In genomic region chr2:70742588-70742987, GRCm38 (mm10) we compare ENCODE assay signal across 23 mouse cellular contexts.
A peak's percentile ranks its signal among the peaks of the same experiment; 100 is the strongest.
DNase-seq lines count a peak whose midpoint lies in the region; ATAC-seq and TF ChIP-seq lines count a peak whose summit lies in the region.
"Had no signal": no experiment of that assay in that cellular context is flagged by ENCODE, and none has a peak within 500 bp of the region (broad histone marks: within the 10 kb centered on the region; RNA-seq: fewer than 3 reads in every experiment).

No protein-coding gene starts in this region.

- ATAC-seq in forebrain, embryonic 14.5 days: no peak
- peak; percentile 96 for ATAC-seq in granulocyte monocyte progenitor cell, adult 5-6 weeks (replicated peaks; ENCODE audit: poor library complexity, severe bottlenecking)
- ATAC-seq: hindbrain, embryonic 16.5 days; inflammation-experienced regulatory T-cells, adult 6 months; intestine, postnatal 0 days had no signal

- dilution Hi-C loops in CH12.LX (cut with MboI; ENCODE audit: extremely low pct_ligation_motif_present, extremely low pct_unique_long_range_greater_than_20kb, low sequenced_read_pairs): no loop called here

- peak overlapping the region; percentile 58 for H3K27ac ChIP-seq in forebrain, embryonic 10.5 days
- H3K27ac ChIP-seq in forebrain, embryonic 14.5 days (ENCODE audit: low read depth, low read length): no peak overlapping the region
- no peak overlapping the region for H3K27ac ChIP-seq in CH12.LX (ENCODE audit: insufficient read depth, low read depth)
- H3K27ac ChIP-seq: embryonic facial prominence, embryonic 15.5 days; gastrocnemius, adult 2 months; hindbrain, embryonic 12.5 days had no signal

- H3K4me2 ChIP-seq in forebrain, embryonic 14.5 days (ENCODE audit: low read length): no peak overlapping the region
- H3K4me2 ChIP-seq in CH12.LX (ENCODE audit: insufficient read depth, low read depth, poor library complexity, severe bottlenecking): no peak overlapping the region
- H3K4me2 ChIP-seq: embryonic facial prominence, embryonic 15.5 days; hindbrain, embryonic 12.5 days had no signal

- TF ChIP-seq RAD21 in CH12.LX (IDR thresholded peaks at IDR 0.05; ENCODE audit: low read depth, low read length): no peak

- no peak overlapping the region for H3K4me3 ChIP-seq in forebrain, embryonic 10.5 days
- no peak overlapping the region for H3K4me3 ChIP-seq in forebrain, embryonic 14.5 days (ENCODE audit: low read depth, low read length)
- no peak overlapping the region for H3K4me3 ChIP-seq in CH12.LX (replicated peaks in 1 of 3; ENCODE audit: low read depth in 2 of 3, low read length in 2 of 3, poor library complexity in 1 of 3)
- H3K4me3 ChIP-seq: embryonic facial prominence, embryonic 15.5 days; erythroblast, embryonic 14.5 days; gastrocnemius, adult 2 months; hindbrain, embryonic 12.5 days had no signal

- DNase-seq in forebrain, embryonic 10.5 days (ENCODE audit: extremely low spot score, low spot score): no peak
- DNase-seq in forebrain, embryonic 14.5 days (ENCODE audit: low spot score): no peak
- DNase-seq in CH12.LX (ENCODE audit: extremely low read depth): peak; percentile 33
- no peak for DNase-seq in cerebellum, postnatal 36 days
- no peak for DNase-seq in retina, embryonic 14.5 days (ENCODE audit: low spot score)
- no peak for DNase-seq in adrenal gland, adult (ENCODE audit: inconsistent age in 2 of 2, low spot score in 1 of 2)
- DNase-seq: adrenal gland, adult 2 months; adrenal gland, postnatal 25 days; cerebellum, adult 18-20 months; cerebellum, adult 9-11 months; embryo, embryonic 11 days; gastrocnemius, adult 2 months; gastrocnemius, postnatal 25 days; heart, adult 11 months; heart, postnatal 10 days; heart, postnatal 4 days had no signal

- peaks cover 10% of the 10 kb centered on the region for H3K4me1 ChIP-seq in forebrain, embryonic 10.5 days
- no peaks in the 10 kb centered on the region; the same call in 1 of the 2 replicates for H3K4me1 ChIP-seq in forebrain, embryonic 14.5 days (ENCODE audit: control insufficient read depth, insufficient read depth, low read length)
- H3K4me1 ChIP-seq in CH12.LX (ENCODE audit: control insufficient read depth in 1 of 2, insufficient read depth in 2 of 2): peaks cover 0 to 15% of the 10 kb centered on the region in 2 experiments; a peak in 2 of 4 replicates
- H3K4me1 ChIP-seq: embryonic facial prominence, embryonic 15.5 days; hindbrain, embryonic 12.5 days had no signal

- no peak for TF ChIP-seq EP300 in CH12.LX (IDR thresholded peaks at IDR 0.05; ENCODE audit: low read length)

- no peak for TF ChIP-seq CTCF in CH12.LX (conservative IDR thresholded peaks at IDR 0.05 in 1 of 2, IDR thresholded peaks at IDR 0.05 in 1 of 2; ENCODE audit: low read depth in 2 of 2, low read length in 2 of 2)

- WGBS in forebrain, embryonic 10.5 days: 82% methylated on average over 2 of the region's 2 CpGs
- 70% methylated on average over 2 of the region's 2 CpGs for WGBS in forebrain, embryonic 14.5 days

- no peaks in the 10 kb centered on the region for H3K9me3 ChIP-seq in forebrain, embryonic 10.5 days
- no peaks in the 10 kb centered on the region for H3K9me3 ChIP-seq in forebrain, embryonic 14.5 days (replicated peaks; ENCODE audit: control insufficient read depth, low read length)
- no peaks in the 10 kb centered on the region for H3K9me3 ChIP-seq in CH12.LX (replicated peaks; ENCODE audit: low read length)
- H3K9me3 ChIP-seq: embryonic facial prominence, embryonic 15.5 days; hindbrain, embryonic 12.5 days had no signal

- H3K9ac ChIP-seq in forebrain, embryonic 14.5 days (ENCODE audit: low read length): no peak overlapping the region
- no peak overlapping the region for H3K9ac ChIP-seq in CH12.LX (ENCODE audit: insufficient read depth, low read depth)
- H3K9ac ChIP-seq: embryonic facial prominence, embryonic 15.5 days; hindbrain, embryonic 12.5 days had no signal

- in situ Hi-C loops in CH12.LX (cut with MboI; ENCODE audit: low pct_ligation_motif_present, low pct_unique_long_range_greater_than_20kb, low sequenced_read_pairs): no loop called here

- H3K27me3 ChIP-seq in forebrain, embryonic 10.5 days (ENCODE audit: poor library complexity, severe bottlenecking): no peaks in the 10 kb centered on the region
- no peaks in the 10 kb centered on the region for H3K27me3 ChIP-seq in forebrain, embryonic 14.5 days (replicated peaks; ENCODE audit: control insufficient read depth, insufficient read depth, low read length)
- no peaks in the 10 kb centered on the region for H3K27me3 ChIP-seq in CH12.LX (replicated peaks)
- H3K27me3 ChIP-seq: embryonic facial prominence, embryonic 15.5 days; hindbrain, embryonic 12.5 days had no signal

- H3K36me3 ChIP-seq in forebrain, embryonic 10.5 days (replicated peaks): peaks cover 94% of the 10 kb centered on the region
- H3K36me3 ChIP-seq in forebrain, embryonic 14.5 days (ENCODE audit: control insufficient read depth, insufficient read depth, low read length): peaks cover 43% of the 10 kb centered on the region
- peaks cover 30 to 73% of the 10 kb centered on the region in 2 experiments for H3K36me3 ChIP-seq in CH12.LX (replicated peaks in 1 of 2; ENCODE audit: control insufficient read depth in 1 of 2, insufficient read depth in 1 of 2, low read length in 1 of 2)

- TF ChIP-seq POLR2A in CH12.LX (IDR thresholded peaks at IDR 0.05; ENCODE audit: low read depth, low read length): no peak

- H3K79me2 ChIP-seq in CH12.LX (replicated peaks; ENCODE audit: control insufficient read depth, extremely low read depth, insufficient read depth, poor library complexity, severe bottlenecking): no peaks in the 10 kb centered on the region

TF ChIP-seq in CH12.LX, 34 proteins besides CTCF, POLR2A, EP300 and RAD21:
- TF ChIP-seq USF1 (IDR thresholded peaks at IDR 0.05; ENCODE audit: low read depth, low read length): no peak
- TF ChIP-seq CHD2 (IDR thresholded peaks at IDR 0.05; ENCODE audit: low read length): no peak
- TF ChIP-seq BHLHE40 (IDR thresholded peaks at IDR 0.05; ENCODE audit: low read depth, low read length): no peak
- no peak for TF ChIP-seq KAT2A (IDR thresholded peaks at IDR 0.05; ENCODE audit: insufficient replicate concordance, low read length)
- no peak for TF ChIP-seq ETS1 (conservative IDR thresholded peaks at IDR 0.05; ENCODE audit: low read depth, low read length)
- TF ChIP-seq ZNF384 (IDR thresholded peaks at IDR 0.05; ENCODE audit: low read depth, low read length): no peak
- no peak for TF ChIP-seq POLR2AphosphoS2 (IDR thresholded peaks at IDR 0.05; ENCODE audit: low read depth, low read length)
- TF ChIP-seq NELFE (IDR thresholded peaks at IDR 0.05; ENCODE audit: low read depth, low read length): no peak
- no peak for TF ChIP-seq JUND (conservative IDR thresholded peaks at IDR 0.05; ENCODE audit: low read depth, low read length)
- no peak for TF ChIP-seq ZC3H11A (IDR thresholded peaks at IDR 0.05; ENCODE audit: low read depth, low read length)
- TF ChIP-seq MXI1 (IDR thresholded peaks at IDR 0.05; ENCODE audit: low read depth, low read length): no peak
- TF ChIP-seq TBP (conservative IDR thresholded peaks at IDR 0.05; ENCODE audit: low read depth, low read length): no peak
- no peak for TF ChIP-seq NRF1 (IDR thresholded peaks at IDR 0.05; ENCODE audit: low read depth, low read length)
- no peak for TF ChIP-seq MEF2A (IDR thresholded peaks at IDR 0.05; ENCODE audit: borderline replicate concordance, low read depth, low read length)
- TF ChIP-seq JUN (IDR thresholded peaks at IDR 0.05; ENCODE audit: insufficient read depth, low read depth, low read length): no peak
- no peak for TF ChIP-seq MAX (IDR thresholded peaks at IDR 0.05; ENCODE audit: low read length)
- no peak for TF ChIP-seq MAFK (IDR thresholded peaks at IDR 0.05; ENCODE audit: insufficient replicate concordance, low read length)
- no peak for TF ChIP-seq SMC3 (IDR thresholded peaks at IDR 0.05; ENCODE audit: low read depth, low read length)
- no peak for TF ChIP-seq ZMIZ1 (IDR thresholded peaks at IDR 0.05; ENCODE audit: low read depth, low read length)
- no peak for TF ChIP-seq RCOR1 (conservative IDR thresholded peaks at IDR 0.05; ENCODE audit: low read depth, low read length)
